Mouse (Mus musculus): ENCODE results near the gene BC030499.

GRCm38 (mm10) chr11:78290654-78291053 is at the start of gene BC030499:
- TF ChIP-seq CTCF (IDR thresholded peaks at IDR 0.05; ENCODE audit: low read depth) (no peak), EP300 (IDR thresholded peaks at IDR 0.05; ENCODE audit: low read depth) (no peak)
